Mouse (Mus musculus) cerebellum, adult 2 months (tissue): ENCODE data around the gene Lsm14b.

Experiments used
- CTCF ChIP-seq: fragments of 200-500 bp; IDR thresholded peaks from 2 replicates; pipeline ENCODE4 v1.5.1; 2011; ENCODE audit warnings: low read depth, mild to moderate bottlenecking, control low read depth, low read length, moderate library complexity, borderline replicate concordance; ENCODE audit not compliant: insufficient read depth
- POLR2A ChIP-seq: fragments of 200-500 bp; IDR thresholded peaks from 2 replicates; pipeline ENCODE4 v1.6.1; 2011; ENCODE audit warnings: low read length, control low read depth, borderline replicate concordance; ENCODE audit not compliant: insufficient read depth

DNA sequence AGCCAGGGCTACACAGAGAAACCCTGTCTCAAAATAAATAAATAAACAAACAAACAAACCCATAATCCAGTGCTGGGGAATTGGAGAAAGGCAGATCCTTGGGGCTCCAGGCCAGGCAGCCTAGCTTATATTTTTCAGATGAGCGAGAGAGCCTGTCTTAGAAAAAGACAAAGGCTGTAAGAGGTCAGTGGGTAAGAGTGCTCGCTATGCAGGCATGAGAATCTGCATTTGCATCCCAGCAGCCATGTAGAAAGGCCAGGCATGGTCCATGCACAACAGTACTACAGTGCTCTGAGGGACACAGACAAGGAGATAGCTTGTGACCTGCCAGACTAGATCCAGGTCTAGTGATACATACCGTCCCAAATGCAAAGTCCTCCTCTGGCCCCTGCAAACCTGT, 42.1 kb upstream of the Lsm14b start:
- TF ChIP-seq POLR2A (no peak), CTCF (no peak)
